Mouse (Mus musculus) left cerebral cortex, postnatal 14 days (tissue): ENCODE measurements around the gene Gm9999. TPM values are rescaled to one million over a fixed set of nuclear protein-coding genes. Genes with fewer than 3 reads are reported as not detected.
"Not testable (repeated sequence)": the region's sequence is repeated elsewhere in the genome, so short reads cannot be mapped to it uniquely, and the experiment has no call there.

Experiments
- DNase-seq, 2 experiments: peaks; one replicate each; pipeline ENCODE4 v3.0.0; 2021 to 2022; ENCODE audit warnings: low spot score in 2 of 2, mixed read lengths in 1 of 2
- intact Hi-C: fragments of 180-260 bp; cut with DNase I; formaldehyde crosslinking; loops from one replicate; pipeline ENCODE4 v1.15.1; 2025
- total RNA-seq, 2 experiments: library from RNA; stranded (reverse); gene quantifications; 2 replicates each; pipeline ENCODE4 v1.2.3; 2021

The Gm9999 gene
- total RNA-seq, 2 experiments from 2014 or later = not detected

DNA sequence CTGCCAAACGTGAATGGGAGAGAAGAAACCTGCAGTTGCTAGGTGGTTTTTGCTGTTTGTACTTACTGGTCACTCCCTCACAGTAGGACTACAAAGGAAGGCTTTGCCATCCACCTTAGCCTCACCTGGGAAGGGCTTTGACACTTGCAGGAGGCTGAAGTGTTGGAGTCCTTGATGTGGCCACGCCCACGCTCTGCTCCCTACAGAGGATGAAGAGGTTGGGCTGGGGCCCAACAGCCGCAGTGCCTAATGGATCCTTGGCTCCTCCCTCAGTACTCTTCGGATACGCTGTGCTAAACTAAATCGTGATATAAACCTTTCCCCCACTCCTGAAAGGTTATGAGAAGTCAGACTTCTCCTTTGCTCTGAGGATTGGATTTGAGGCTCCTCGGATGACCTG lies 37.6 kb downstream of the Gm9999 start:
- intact Hi-C loops = no loop called here
- no peak for DNase-seq

- DNase-seq = no peak
- intact Hi-C loops = no loop called here
These were observed 39.1 kb downstream of the Gm9999 start for GRCm38 (mm10) chr7:47022482-47022881.

DNA sequence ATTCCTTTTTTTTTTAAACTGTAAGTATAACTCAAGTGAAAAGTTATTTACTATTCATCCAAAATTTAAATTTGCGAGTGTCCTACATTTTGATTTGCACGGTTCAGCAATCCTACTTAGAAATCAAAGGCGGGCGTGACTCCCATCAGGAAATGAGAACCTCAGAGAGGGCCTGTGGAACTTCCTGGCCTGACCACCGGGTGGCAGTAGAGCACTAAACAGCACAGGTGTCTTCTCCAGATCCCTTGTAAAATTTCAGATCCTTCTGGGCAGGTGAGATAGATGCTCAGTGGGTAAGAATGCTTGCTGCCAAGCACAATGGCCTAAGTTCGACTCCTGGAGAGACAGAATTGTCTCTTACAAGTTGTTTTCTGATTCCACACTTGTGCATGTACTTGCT lies 40.1 kb downstream of the Gm9999 start:
- intact Hi-C loops = loop anchor here (1.0 kb wide), 2 partner anchors 58 to 127 kb away; no protein-coding TSS in a partner anchor
- peak; percentile 90 to 91 for DNase-seq

DNA sequence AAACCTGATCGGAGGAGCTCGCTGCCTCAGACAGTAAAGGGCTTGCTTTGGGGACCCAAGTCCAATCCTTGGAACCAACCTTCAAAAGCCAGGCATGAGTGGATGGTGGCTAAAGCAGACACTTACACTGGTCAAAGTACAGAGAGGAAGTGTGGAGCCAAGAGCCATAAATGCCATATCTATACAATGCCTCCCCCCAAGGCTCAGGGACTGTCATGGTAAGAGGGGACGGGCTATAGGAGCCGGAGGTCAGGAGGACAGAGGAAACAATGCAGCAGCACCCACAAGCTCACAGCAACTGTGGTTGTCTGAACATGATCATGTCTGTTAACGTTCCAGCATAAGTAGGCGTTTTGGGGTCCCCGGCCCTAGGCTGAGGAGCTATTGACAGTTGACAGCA lies 41.1 kb downstream of the Gm9999 start:
- intact Hi-C loops = no loop called here
- no peak for DNase-seq

DNA sequence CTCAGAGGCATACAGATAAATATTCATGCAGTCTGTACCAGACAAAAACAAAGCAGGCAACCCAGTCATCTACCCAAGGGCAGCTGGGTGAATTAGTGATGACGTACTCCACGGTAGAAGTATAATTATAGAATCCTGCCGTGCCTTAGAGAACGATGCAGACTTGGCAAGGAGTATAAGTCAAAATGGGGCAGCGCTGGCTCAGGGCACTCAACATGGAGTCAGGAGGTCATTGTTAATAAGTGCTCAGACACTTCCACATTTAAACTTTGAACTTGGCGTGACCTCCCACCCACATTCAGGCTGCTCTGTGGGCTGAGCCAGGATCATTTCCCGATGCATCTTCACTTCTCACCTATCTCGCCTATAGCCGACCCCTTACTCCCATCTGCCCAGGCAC lies 42.0 kb downstream of the Gm9999 start:
- intact Hi-C loops = no loop called here
- no peak for DNase-seq

- intact Hi-C loops, DNase-seq: not testable (repeated sequence)
These were observed 43.5 kb downstream of the Gm9999 start for GRCm38 (mm10) chr7:47026899-47027298.

DNA sequence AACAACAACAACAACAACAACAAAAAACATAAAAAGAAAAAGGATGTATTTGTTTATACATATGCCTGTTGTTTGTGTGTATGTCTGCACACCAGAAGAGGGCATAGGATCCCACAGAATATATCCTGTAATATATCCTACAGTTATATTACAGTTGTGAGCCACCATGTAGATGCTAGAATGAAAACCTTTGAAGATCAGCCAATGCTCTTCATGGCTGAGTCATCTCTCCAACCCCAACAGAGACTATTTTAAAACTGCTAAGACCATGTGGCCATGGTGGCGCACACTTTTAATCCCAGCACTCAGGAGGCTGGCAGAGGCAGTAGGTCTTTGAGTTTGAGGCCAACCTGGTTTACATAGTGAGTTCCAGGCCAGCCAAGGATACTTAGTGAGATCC lies 44.1 kb downstream of the Gm9999 start:
- DNase-seq = no peak
- intact Hi-C loops = no loop called here

DNA sequence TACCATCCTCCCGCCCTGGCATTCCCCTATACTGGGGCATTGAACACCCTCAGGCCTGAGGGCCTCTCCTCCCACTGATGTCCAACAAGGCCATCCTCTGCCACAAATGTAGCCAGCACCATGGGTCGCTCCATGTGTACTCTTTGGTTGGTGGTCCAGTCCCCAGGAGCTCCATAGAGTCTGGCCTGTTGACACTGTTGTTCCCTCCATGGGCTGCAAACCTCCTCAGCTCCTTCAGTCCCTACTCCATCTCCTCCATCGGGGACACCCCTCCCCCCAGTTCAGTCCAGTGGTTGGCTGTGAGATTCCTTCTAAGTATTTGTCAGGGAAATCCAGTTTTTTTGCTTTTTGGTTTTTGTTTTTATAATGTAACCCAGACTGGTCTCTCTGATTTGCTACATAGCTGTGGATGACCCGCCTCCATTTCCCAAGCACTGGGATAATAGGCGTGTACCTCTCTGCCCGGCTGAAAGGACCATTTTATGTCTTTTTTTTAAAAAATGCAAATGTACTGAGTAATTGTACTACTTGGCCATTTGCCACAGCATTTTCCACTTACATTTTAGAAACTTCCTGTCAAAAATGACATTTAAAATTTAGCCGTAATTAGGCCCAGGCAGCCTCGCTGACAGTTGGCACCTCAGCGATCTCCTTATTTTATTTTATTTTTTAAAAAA lies 47.3 kb downstream of the Gm9999 start:
- no peak for DNase-seq
- intact Hi-C loops = no loop called here

DNA sequence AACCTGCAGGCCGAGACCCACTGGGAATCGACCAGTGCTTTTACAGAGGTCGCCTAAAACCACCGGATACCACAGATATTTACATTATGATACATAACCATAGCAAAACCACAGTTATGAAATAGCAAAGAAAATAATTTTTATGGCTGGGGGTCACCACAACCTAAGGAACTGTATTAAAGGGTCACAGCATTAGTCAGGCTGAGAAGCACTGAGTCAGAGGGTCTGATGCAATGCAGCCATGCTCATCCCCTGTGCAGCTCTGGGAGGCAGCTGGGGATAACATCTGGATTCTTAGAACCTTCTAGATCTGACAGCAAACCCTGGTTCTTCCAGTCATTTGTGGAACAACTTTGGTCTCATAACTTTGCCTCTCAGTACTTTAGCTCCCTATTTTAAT lies 48.0 kb downstream of the Gm9999 start:
- no peak for DNase-seq
- intact Hi-C loops = no loop called here

DNA sequence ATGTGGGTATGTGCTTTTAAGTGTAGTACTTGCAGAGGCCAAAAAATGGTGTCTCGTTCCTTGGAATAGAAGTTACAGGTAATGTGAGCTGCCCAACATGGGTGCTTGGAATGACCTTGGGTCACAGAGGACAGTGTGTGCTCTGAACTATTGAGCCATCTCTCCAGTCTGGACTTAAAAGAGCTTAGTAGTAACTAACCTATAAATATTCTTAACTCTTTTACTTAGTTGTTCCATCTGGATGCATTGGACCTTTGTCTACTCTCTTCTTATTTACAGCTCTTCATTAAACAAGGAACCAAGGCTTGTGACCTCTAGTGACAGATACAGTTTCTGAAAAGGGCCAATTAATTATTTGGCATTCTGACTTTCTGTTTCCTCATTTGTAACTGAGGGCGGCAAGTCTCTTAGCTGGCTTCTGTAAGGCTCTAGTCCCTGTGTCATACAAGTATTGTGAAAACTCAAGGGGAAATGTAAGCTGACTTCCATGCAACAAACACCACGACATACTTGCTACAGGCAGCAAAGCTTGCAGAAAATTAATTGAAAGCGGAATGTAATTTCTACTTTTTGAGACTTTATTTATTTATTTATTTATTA lies 51.5 kb downstream of the Gm9999 start:
- intact Hi-C loops = no loop called here
- DNase-seq = no peak

DNA sequence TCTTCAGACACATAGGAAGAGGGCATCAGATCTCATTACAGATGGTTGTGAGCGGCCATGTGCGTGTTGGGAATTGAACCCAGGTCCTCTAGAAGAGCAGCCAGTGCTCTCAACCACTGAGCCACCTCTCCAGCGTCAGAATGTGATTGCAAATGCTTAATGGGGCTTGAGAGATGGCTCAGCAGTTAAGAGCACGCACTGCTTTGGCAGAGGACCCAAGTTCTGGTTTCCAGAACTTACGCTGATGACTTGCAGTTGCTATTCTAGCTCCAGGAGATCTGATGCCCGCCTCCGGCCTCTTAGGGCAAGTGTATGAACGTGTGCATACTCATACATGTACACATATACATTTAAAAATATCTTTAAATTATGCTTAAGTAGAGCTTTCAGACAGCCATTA lies 52.0 kb downstream of the Gm9999 start:
- no peak for DNase-seq
- intact Hi-C loops = no loop called here

Other genes starting within 250 kb of the Gm9999 start
- not detected for gene Saa1, start 240.6 kb upstream of the Gm9999 start, total RNA-seq
- not detected for gene Saa2, start 231.8 kb upstream of the Gm9999 start, total RNA-seq
- gene Hps5, start 187.5 kb upstream of the Gm9999 start, total RNA-seq = 10 to 100 TPM; 11.4 to 13.7 TPM
- gene Gtf2h1, start 187.5 kb upstream of the Gm9999 start, total RNA-seq = 10 to 100 TPM; 37.0 to 39.3 TPM
- 100 to 1,000 TPM; 497 to 507 TPM for gene Ldha, start 142.1 kb upstream of the Gm9999 start, total RNA-seq
- gene Ldhc, start 122.4 kb upstream of the Gm9999 start, total RNA-seq = not detected
- 10 to 100 TPM; 74.0 to 76.5 TPM for gene Tsg101, start 63.6 kb upstream of the Gm9999 start, total RNA-seq
- 1 to 10 TPM; 9.6 to 10.0 TPM for gene Uevld, start 25.1 kb upstream of the Gm9999 start, total RNA-seq
- gene Spty2d1, start 24.8 kb downstream of the Gm9999 start, total RNA-seq = 10 to 100 TPM; 10.6 to 11.0 TPM
- 10 to 100 TPM; 17.4 to 18.8 TPM for gene Tmem86a, start 67.0 kb downstream of the Gm9999 start, total RNA-seq
- 100 to 1,000 TPM; 129 to 131 TPM for gene Ptpn5, start 150.1 kb downstream of the Gm9999 start, total RNA-seq
- not detected for gene Mrgpra6, start 221.3 kb downstream of the Gm9999 start, total RNA-seq